Mouse (Mus musculus) left cerebral cortex, postnatal 10 days (tissue): ENCODE results near the gene Defb43. TPM values are rescaled to one million over a fixed set of nuclear protein-coding genes. Genes with fewer than 3 reads are reported as not detected.

ENCODE experiments used
- DNase-seq, 2 experiments: peaks; one replicate each; pipeline ENCODE4 v3.0.0; 2021 to 2022; ENCODE audit warnings: low spot score in 2 of 2, mixed read lengths in 1 of 2; ENCODE audit errors: extremely low spot score in 1 of 2
- intact Hi-C: fragments of 180-260 bp; cut with DNase I; formaldehyde crosslinking; loops from one replicate; pipeline ENCODE4 v1.15.1; 2025
- total RNA-seq, 2 experiments: library from RNA; stranded (reverse); gene quantifications; 2 replicates each; pipeline ENCODE4 v1.2.3; 2021

Gene Defb43
- total RNA-seq, 2 experiments from 2014 or later: not detected

GRCm38 (mm10) chr14:63060361-63060760 is 48.8 kb downstream of the Defb43 start:
- intact Hi-C loops: no loop called here
- no peak for DNase-seq

GRCm38 (mm10) chr14:63062184-63062583 is 50.6 kb downstream of the Defb43 start:
- intact Hi-C loops: no loop called here
- DNase-seq: no peak

- DNase-seq: no peak
- intact Hi-C loops: loop anchor here (5.0 kb wide), 1 partner anchor 307 kb away; no protein-coding TSS in a partner anchor
Observed at GRCm38 (mm10) chr14:63065391-63065790, 53.8 kb downstream of the Defb43 start.

DNA sequence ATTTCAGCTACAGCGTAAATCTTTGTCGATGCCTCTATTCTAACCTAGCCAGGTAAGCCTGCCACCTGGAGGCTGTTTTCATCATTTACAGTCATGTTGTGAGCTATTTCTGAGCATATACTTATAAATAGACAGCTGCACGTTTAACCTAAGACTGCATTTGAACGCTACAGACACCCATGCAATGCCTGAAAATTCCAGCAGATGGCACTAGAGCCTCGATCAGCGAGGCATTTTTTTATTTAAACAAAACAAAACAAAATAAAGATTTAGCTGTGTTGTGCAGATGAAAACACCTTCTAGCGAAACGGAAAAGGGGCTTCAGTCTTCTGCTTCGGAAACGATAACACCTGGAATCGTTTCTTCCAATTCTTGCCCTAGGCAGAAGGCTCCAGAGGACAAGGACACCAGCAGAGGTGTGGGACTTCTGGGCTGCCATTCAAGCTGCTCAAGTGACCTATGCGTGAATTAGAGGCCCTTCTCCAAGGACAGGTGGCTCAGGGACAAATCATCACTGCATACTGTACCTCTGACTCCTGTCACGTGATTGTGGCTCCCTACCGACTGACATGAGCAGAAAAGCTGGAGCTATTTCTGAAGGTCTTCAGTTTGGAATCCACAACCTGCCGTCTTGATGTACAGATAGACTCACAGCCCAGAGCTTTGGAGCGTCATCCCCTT is 55.2 kb downstream of the Defb43 start:
- intact Hi-C loops: loop anchor here (5.0 kb wide), 1 partner anchor 306 kb away; no protein-coding TSS in a partner anchor
- peak; percentile 59 to 69 for DNase-seq

Other genes starting within 250 kb of the Defb43 start
- gene Wdfy2, start 174.1 kb upstream of the Defb43 start, total RNA-seq: 10 to 100 TPM; 11.3 to 11.8 TPM
- not detected for gene Defb48, start 27.3 kb upstream of the Defb43 start, total RNA-seq
- gene Defb47, start 13.7 kb upstream of the Defb43 start, total RNA-seq: not detected
- gene Defb42, start 35.2 kb downstream of the Defb43 start, total RNA-seq: not detected
- not detected for gene Defb30, start 38.2 kb downstream of the Defb43 start, total RNA-seq